Mouse (Mus musculus): ENCODE data around the gene Lrpprc. TPM values are rescaled to one million over a fixed set of nuclear protein-coding genes. Genes with fewer than 3 reads are reported as not detected.

Lrpprc gene
- total RNA-seq, 1 experiment = 92.0 TPM

DNA sequence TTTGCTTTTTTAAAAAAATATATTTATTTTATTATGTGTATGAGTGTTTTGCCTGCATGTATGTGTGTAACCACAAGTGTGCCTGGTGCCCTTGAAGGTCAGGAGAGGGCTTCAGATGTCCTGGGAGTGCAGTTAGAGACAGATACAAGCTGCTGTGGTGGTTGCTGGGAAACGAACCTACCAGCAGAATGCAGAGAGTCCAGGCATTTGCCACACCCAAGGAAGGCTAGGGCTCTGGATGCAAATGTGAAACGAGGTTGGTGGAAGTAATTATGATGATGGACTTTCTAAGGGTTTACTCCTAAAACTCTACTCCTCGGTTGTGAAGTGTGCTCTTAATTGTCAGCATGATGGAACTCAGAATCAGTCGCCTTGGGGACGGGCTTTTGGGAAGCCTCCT, 1.4 kb upstream of the Lrpprc start:
- peaks cover 9% of the 10 kb centered on the region for H3K36me3 ChIP-seq (ENCODE audit: control insufficient read depth, insufficient read depth, low read length, poor library complexity, severe bottlenecking)
- no peak for DNase-seq (ENCODE audit: low read depth, low spot score)
- in situ Hi-C loops (cut with MboI; ENCODE audit: low sequenced_read_pairs in 2 of 2, unreplicated experiment in 2 of 2) = no loop called here
- no peak overlapping the region for H3K4me3 ChIP-seq (ENCODE audit: insufficient read depth in 1 of 2, low read depth in 1 of 2, low read length in 2 of 2, poor library complexity in 1 of 2, severe bottlenecking in 1 of 2)
- no peak overlapping the region for H3K9ac ChIP-seq (ENCODE audit: insufficient read depth, low read depth, low read length, poor library complexity, severe bottlenecking)
- H3K4me1 ChIP-seq (ENCODE audit: control insufficient read depth in 2 of 2, insufficient read depth in 2 of 2, low read length in 2 of 2, poor library complexity in 1 of 2) = peaks cover 6 to 11% of the 10 kb centered on the region in 2 experiments; a peak in 1 of 4 replicates
- H3K27ac ChIP-seq (ENCODE audit: insufficient read depth, low read depth, low read length, poor library complexity, severe bottlenecking) = no peak overlapping the region
- no peaks in the 10 kb centered on the region for H3K9me3 ChIP-seq (ENCODE audit: control insufficient read depth, insufficient read depth, low read depth, low read length)
- TF ChIP-seq ZC3H11A (IDR thresholded peaks at IDR 0.05; ENCODE audit: borderline replicate concordance, low read depth, low read length) (no peak), CHD2 (IDR thresholded peaks at IDR 0.05; ENCODE audit: low read depth, low read length) (no peak), MAFK (IDR thresholded peaks at IDR 0.05; ENCODE audit: insufficient read depth, low read depth, low read length) (no peak), ZNF384 (IDR thresholded peaks at IDR 0.05; ENCODE audit: low read depth, low read length) (no peak), HCFC1 (IDR thresholded peaks at IDR 0.05; ENCODE audit: borderline replicate concordance, insufficient read depth, low read length) (no peak)

GRCm38 (mm10) chr17:84791156-84791555, 567 bp upstream of the Lrpprc start:
- Histone ChIP-seq H3K4me1 (ENCODE audit: control insufficient read depth in 2 of 2, insufficient read depth in 2 of 2, low read length in 2 of 2, poor library complexity in 1 of 2) (peaks cover 6 to 11% of the 10 kb centered on the region in 2 experiments; a peak in 1 of 4 replicates), H3K36me3 (ENCODE audit: control insufficient read depth, insufficient read depth, low read length, poor library complexity, severe bottlenecking) (peaks cover 15% of the 10 kb centered on the region), H3K4me3 (ENCODE audit: insufficient read depth in 1 of 2, low read depth in 1 of 2, low read length in 2 of 2, poor library complexity in 1 of 2, severe bottlenecking in 1 of 2) (peak overlapping the region; percentile 77 to 84), H3K9ac (ENCODE audit: insufficient read depth, low read depth, low read length, poor library complexity, severe bottlenecking) (peak overlapping the region; percentile 73), H3K27ac (ENCODE audit: insufficient read depth, low read depth, low read length, poor library complexity, severe bottlenecking) (no peak overlapping the region), H3K9me3 (ENCODE audit: control insufficient read depth, insufficient read depth, low read depth, low read length) (no peaks in the 10 kb centered on the region)
- in situ Hi-C loops (cut with MboI; ENCODE audit: low sequenced_read_pairs in 2 of 2, unreplicated experiment in 2 of 2) = no loop called here
- no peak for DNase-seq (ENCODE audit: low read depth, low spot score)
- TF ChIP-seq HCFC1 (IDR thresholded peaks at IDR 0.05; ENCODE audit: borderline replicate concordance, insufficient read depth, low read length) (no peak), MAFK (IDR thresholded peaks at IDR 0.05; ENCODE audit: insufficient read depth, low read depth, low read length) (no peak), CHD2 (IDR thresholded peaks at IDR 0.05; ENCODE audit: low read depth, low read length) (no peak), ZC3H11A (IDR thresholded peaks at IDR 0.05; ENCODE audit: borderline replicate concordance, low read depth, low read length) (no peak), ZNF384 (IDR thresholded peaks at IDR 0.05; ENCODE audit: low read depth, low read length) (no peak)

- Histone ChIP-seq H3K36me3 (ENCODE audit: control insufficient read depth, insufficient read depth, low read length, poor library complexity, severe bottlenecking) (peaks cover 15% of the 10 kb centered on the region), H3K9me3 (ENCODE audit: control insufficient read depth, insufficient read depth, low read depth, low read length) (no peaks in the 10 kb centered on the region), H3K27ac (ENCODE audit: insufficient read depth, low read depth, low read length, poor library complexity, severe bottlenecking) (peak overlapping the region; percentile 7; the same call in 1 of the 2 replicates), H3K9ac (ENCODE audit: insufficient read depth, low read depth, low read length, poor library complexity, severe bottlenecking) (peak overlapping the region; percentile 86), H3K4me1 (ENCODE audit: control insufficient read depth in 2 of 2, insufficient read depth in 2 of 2, low read length in 2 of 2, poor library complexity in 1 of 2) (peaks cover 6 to 11% of the 10 kb centered on the region in 2 experiments; a peak in 1 of 4 replicates), H3K4me3 (ENCODE audit: insufficient read depth in 1 of 2, low read depth in 1 of 2, low read length in 2 of 2, poor library complexity in 1 of 2, severe bottlenecking in 1 of 2) (peak overlapping the region; percentile 77 to 84)
- TF ChIP-seq MAFK (IDR thresholded peaks at IDR 0.05; ENCODE audit: insufficient read depth, low read depth, low read length) (no peak), CHD2 (IDR thresholded peaks at IDR 0.05; ENCODE audit: low read depth, low read length) (no peak)
- no peak for DNase-seq (ENCODE audit: low read depth, low spot score)
- in situ Hi-C loops (cut with MboI; ENCODE audit: low sequenced_read_pairs in 2 of 2, unreplicated experiment in 2 of 2) = no loop called here
These were observed 546 bp downstream of the Lrpprc start for GRCm38 (mm10) chr17:84790043-84790442.

- peak overlapping the region; percentile 38 for H3K9ac ChIP-seq (ENCODE audit: insufficient read depth, low read depth, low read length, poor library complexity, severe bottlenecking)
- H3K4me3 ChIP-seq (ENCODE audit: insufficient read depth in 1 of 2, low read depth in 1 of 2, low read length in 2 of 2, poor library complexity in 1 of 2, severe bottlenecking in 1 of 2) = peak overlapping the region; percentile 77 to 84; a peak in 2 of 4 replicates
- no peak for DNase-seq (ENCODE audit: low read depth, low spot score)
- no peak overlapping the region for H3K27ac ChIP-seq (ENCODE audit: insufficient read depth, low read depth, low read length, poor library complexity, severe bottlenecking)
- H3K36me3 ChIP-seq (ENCODE audit: control insufficient read depth, insufficient read depth, low read length, poor library complexity, severe bottlenecking) = peaks cover 15% of the 10 kb centered on the region
- in situ Hi-C loops (cut with MboI; ENCODE audit: low sequenced_read_pairs in 2 of 2, unreplicated experiment in 2 of 2) = no loop called here
- no peak for TF ChIP-seq MAFK (IDR thresholded peaks at IDR 0.05; ENCODE audit: insufficient read depth, low read depth, low read length)
- TF ChIP-seq CHD2 (IDR thresholded peaks at IDR 0.05; ENCODE audit: low read depth, low read length) = no peak
- TF ChIP-seq ZC3H11A (IDR thresholded peaks at IDR 0.05; ENCODE audit: borderline replicate concordance, low read depth, low read length) = no peak
- no peaks in the 10 kb centered on the region for H3K9me3 ChIP-seq (ENCODE audit: control insufficient read depth, insufficient read depth, low read depth, low read length)
- H3K4me1 ChIP-seq (ENCODE audit: control insufficient read depth in 2 of 2, insufficient read depth in 2 of 2, low read length in 2 of 2, poor library complexity in 1 of 2) = peaks cover 6 to 9% of the 10 kb centered on the region in 2 experiments; a peak in 1 of 4 replicates
These were observed 2.0 kb downstream of the Lrpprc start for GRCm38 (mm10) chr17:84788376-84789125.

All from ES-E14 (cell line).